Mouse (Mus musculus) liver, embryonic 14.5 days (tissue): ENCODE results near the gene Cd9.

ENCODE experiments used
- CTCF ChIP-seq: IDR thresholded peaks from 2 replicates; pipeline ENCODE4 v1.5.1; 2016; ENCODE audit warnings: antibody characterized with exemption, low read depth, control low read depth
- EP300 ChIP-seq: IDR thresholded peaks from 2 replicates; pipeline ENCODE4 v1.6.1; 2016; ENCODE audit warnings: antibody characterized with exemption, low read depth

GRCm38 (mm10) chr6:125524027-125524426 is 29.4 kb upstream of the Cd9 start:
- TF ChIP-seq CTCF (no peak), EP300 (no peak)
